Mouse (Mus musculus) adrenal gland, postnatal 36 days (tissue): Measurements from ENCODE around the gene Prrt4. TPM values are rescaled to one million over a fixed set of nuclear protein-coding genes. Genes with fewer than 3 reads are reported as not detected.
A peak's percentile ranks its signal among the peaks of the same experiment; 100 is the strongest.
"Not testable (repeated sequence)": the region's sequence is repeated elsewhere in the genome, so short reads cannot be mapped to it uniquely, and the experiment has no call there.

ENCODE experiments used
- DNase-seq, 2 experiments: peaks; one replicate each; pipeline ENCODE4 v3.0.0; 2021; ENCODE audit warnings: mixed read lengths in 1 of 2
- total RNA-seq, 2 experiments: library from RNA; stranded (reverse); gene quantifications; 2 replicates each; pipeline ENCODE4 v1.2.3; 2021

The Prrt4 gene
- total RNA-seq, 2 experiments from 2014 or later = 3.2 TPM

DNA sequence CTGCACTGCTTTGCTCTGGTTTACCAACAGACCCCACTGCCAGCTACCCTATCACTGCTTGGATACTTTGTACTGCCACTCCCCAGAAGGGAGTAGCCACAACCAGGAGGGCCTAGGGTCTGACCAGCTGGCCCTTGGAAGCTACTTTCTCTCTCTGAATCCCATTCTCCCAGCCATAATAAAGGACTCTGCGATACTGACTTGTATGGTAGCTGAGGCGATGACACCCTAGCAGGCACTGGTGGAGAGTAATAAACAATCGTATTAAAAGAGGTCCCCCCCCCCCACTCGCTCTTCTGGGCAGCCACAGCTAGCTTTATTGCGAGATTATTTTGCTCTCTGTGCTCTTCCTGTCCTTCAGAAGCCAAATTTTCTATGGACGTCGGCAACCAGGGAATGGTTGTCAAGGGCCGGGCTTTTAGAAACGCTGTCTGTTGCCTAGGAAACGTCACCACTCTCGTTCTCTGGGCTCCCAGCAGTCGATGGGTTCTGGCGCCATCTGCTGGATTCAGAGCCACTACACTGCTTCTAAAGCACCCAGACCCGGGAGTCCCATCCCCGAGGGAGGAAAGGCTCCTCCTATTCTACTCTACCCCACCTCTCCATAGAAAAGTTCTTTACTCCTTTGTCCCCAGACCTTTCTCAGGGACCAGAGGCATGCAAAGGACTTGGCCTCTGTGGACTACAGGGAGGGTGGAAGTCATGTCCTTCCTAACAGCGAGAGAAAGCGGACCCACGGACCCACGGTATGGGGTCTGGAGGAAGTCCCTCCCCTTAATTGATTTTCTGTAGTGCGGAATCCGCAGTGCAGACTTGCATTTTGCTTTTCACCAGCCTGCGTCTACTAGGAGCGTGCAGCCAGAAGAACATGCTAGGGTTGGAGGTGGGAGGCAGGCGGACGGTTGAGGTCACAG is 19.2 kb upstream of the Prrt4 start:
- DNase-seq = peak; percentile 92 to 93

DNA sequence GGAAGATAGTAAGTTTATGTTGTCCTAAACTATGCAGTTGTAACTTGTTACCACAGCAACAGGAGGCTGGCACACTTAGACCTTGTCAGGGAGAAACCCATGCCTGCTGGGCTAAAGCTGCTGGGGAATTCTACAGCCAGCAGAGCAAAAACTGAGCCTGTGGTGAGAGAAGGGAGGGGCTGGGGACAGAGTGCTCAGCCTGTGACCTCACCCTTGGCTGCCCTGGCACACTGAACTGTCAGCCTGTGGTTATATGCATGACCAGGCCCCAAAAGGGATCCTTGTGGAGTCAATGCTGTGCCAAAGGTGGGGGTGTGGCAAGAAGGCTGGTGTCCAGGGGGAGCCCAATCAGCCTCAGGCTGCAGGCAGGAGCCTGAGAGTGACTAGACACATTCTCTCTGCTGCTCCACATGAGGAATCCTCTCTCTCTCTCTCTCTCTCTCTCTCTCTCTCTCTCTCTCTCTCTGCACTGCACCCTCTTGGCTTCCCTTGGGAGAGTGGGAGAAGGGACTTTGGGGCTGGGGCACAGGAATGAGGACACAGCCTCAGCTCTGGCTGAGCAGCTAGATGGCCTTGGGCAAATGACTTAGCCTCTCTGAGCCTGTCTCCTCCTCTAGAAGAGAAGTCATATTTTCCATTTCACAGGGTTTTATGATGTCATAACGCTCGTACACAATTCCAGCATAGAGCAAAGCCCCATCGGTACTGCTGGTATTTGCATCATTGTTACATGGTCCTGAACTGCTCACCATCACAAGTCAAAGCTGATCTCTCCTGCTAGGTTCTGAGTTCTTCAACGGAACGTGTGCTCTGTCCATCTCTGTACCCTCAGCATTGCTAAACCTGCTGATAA is 16.7 kb upstream of the Prrt4 start:
- peak; percentile 72 to 79 for DNase-seq

DNA sequence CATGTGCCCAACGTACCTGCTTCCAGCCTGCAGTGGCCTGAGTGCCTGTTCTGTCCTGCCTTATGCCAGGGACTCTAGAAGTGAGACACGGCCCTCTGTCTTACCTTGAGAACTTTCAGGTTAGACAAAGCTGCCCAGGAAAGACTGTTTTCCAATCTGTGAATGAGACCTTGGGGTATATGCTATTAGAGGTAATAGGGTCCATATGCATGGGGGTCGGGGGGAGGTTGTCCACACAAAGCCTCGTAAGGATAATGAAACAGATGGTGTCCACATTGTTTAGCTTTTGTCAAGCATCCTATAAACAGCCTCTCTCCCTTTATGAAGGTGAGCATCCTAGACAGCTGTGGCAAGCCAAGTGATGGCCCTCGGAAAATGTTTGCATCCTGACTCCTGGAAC is 15.8 kb upstream of the Prrt4 start:
- DNase-seq = no peak

DNA sequence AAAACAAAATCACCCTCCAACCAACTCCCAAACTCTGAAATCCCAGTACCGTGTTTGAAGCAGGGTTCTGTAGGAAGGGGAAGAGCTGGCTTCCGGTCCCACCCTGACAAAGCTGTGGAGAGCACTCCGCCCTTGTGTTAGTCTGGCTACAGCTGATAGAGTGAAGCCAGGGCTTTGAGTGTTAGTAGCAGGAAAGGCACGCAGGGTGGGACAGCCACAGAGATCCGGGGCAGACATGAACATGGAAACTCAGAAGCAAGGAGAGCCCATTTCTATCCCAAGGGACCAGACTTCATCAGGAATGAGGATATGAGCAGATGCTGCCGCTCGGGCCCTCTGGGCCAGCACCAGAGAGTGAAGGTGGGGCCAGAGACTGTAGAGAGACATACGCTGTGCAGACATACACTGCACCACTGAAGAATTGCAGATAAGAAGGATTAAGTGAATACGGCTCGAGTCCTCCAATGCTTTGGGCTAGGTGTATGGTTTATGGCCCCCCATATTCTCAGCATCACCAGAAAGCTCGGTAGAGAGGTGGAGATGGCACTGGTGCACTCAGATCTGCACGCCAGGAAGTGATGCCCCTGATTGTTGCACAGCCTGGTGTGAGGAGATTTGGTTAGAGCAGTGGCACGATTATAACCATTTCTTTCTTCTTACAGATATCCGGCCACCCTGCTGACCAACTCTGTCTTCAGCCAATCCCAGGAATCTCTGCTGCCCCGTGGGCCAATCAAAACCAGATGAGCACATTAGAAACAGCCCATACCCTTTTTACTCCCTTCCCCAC is 14.8 kb upstream of the Prrt4 start:
- no peak for DNase-seq

DNA sequence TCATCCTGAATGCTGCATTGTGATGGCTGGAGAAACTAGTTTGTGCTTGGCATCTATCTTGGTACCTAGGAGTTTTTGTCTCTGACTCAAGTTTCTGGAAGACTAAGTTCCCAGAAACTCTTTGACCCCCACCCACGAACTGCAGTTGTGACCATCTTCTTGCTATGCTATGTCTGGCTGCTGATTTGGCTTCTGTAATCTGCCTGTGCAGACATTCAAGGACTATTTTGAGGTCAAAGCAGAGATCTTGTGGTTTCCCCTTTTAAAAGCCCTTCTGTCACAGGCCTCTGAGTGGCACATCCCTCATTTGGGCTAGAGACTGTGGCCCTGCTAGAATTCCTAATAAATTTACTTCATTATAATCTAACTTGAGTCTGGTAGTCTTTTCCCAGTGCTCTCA is 8.6 kb upstream of the Prrt4 start:
- DNase-seq = no peak

DNA sequence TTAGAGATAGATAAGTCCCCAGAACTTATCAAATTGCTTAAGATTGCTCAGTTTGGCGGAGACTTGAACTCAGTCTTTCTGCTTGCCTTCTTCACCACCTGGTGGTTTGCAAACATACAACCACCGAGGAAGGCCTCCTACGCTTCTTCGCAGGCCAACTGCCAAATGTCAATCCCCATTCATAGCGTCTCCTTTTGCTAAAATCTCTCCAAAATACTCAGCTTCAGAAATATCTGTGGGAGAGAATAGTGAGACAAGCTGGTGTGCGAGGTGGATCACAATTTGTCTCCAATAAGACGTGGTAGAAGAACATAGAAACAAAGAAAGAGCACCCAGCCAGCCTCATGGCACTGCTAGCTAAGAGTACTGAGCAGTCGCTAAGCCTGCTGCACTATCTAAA is 459 bp upstream of the Prrt4 start:
- DNase-seq = no peak

DNA sequence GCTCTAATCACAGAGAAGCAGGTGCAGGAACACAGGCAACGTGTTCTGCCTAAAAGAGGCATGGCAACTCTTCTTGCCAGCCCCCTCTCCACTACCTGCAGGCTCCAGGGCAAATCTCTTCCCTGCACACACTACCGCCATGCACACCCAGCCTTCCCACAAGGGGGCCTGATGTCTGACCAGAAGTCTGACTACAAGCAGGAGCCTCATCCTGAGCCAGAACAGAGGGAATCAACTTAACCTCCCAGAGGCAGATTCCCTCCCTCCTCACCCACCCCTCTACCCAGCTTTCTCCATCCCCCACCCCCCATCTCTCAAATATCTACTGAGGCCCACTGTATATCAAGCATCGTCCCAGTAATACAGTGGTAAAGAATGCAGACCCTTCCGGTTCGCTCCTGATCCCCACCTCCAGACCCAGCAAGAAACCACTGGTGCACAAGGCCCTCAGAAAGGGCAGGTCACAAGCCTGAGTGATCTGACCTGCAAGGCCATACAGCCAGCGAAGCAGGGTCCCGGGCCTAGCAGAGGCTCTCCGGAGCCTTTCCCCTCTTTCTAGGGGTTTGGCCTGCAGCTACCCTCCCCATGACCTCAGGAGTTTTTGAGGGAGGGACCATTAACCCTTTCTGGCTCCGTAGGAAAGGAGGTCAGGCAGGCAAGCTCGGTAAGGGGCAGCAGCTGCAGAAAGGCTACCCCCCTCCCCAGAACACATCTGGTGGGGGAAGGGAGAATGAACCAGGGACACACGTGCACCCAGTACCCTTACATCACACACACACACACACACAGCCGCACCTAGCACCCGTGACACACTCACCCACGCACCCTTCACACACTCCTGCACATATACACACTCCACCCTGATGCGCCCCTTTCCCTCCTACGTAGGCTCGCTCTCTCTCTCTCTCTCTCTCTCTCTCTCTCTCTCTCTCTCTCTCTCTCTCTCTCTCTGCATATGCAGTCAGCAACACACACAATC is 1.2 kb downstream of the Prrt4 start:
- no peak for DNase-seq

DNA sequence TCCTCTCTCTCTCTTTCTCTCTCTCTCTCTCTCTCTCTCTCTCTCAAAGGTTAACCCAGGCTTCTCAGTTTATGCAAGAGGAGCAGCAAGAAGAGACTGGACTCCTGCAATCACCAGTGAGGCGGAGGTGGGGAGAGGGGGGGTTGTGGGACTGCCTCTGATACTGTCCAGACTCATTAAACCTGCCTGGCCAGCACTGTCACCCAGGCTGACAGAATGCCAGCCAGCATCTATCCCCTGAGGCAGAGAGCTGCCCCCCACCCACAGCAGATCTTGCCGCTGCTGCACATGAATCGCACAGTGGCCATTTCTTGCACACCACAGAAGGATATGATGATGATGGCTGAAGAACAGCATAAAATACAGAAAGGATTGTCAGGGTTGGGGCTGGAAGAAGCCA is 4.3 kb downstream of the Prrt4 start:
- DNase-seq = no peak

DNA sequence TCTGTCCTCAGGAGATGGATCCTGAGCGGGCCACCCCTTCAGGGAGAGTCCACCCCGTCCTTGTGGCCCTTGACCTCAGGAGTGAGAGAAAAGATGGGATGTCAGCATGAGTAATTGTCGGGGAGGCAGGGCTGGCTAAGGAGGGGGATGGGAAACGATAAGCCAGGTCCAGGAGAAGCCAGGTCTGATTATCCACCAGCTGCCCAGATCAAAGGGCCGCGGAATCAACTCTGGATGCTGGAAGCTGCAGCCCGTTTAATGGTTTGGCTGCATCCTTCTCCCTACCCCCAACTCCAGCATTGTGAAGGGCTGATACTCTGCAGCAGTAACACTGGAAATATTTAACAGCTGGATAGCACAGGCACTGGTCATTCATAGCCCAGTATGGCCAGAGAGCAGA is 5.0 kb downstream of the Prrt4 start:
- no peak for DNase-seq

DNA sequence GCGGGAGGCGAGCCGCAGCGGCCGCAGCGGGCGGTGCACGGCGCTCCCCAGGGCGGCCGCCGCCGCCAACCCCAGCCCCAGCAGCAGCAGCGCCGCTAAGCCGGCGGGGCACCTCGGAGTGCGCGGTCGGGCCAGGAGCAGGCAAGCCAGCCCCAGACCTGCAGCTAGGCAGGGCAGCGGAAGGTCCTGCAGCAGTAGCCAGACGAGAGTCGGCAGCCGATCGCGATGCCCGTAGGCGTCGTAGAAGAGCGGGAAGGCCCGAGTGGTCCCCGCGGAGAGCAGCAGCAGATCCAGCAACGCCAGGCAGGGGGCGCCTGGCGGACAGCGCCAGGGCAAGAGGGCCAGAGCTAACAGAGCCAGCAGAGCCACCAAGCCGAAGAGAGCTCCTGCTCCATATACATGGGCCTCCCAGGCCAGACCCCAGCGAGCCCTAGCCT is 8.4 kb downstream of the Prrt4 start:
- DNase-seq = peak; percentile 84 to 87

DNA sequence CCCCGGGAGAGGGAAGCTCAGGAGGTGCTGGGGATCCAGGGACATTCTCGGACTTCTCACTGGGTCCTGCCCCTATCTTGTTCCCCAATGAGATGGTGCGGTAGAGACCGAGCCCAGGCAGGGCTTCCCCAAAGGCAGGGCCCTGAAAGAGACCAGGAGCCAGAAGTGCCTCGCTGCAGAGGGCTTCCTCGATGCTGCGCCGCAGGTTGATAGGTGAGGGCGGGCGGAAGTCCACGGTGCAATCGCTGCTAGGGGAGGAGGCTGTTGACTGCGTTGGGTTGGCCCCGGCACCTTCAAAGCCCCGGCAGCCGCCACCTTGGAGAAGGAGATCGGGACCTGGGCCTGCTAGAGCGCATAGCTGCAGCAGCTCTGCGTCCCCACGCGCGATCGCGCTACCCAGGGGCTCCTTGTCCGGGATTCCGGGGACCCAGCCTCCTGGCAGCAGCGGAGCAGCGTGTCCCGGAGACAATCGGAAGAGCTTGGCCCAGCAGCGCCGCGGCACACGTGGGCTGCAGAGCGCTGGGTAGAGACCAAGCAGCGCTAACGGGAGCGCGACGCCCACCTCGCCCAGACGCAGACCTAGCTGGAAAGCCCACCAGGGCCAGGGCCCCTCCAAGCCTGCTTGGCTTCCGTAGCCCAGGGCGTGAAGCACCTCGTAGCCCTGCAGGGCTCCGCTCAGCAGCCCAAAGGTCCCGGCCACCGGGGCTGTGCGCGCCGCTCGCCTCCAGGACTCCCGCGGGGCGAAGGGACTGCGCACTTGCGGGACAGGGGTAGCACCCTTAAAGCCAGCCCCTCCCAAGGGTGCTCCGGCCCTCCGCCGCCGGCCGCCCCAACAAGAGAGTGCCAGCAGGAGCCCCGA is 9.1 kb downstream of the Prrt4 start:
- peak; percentile 5 to 27 for DNase-seq

DNA sequence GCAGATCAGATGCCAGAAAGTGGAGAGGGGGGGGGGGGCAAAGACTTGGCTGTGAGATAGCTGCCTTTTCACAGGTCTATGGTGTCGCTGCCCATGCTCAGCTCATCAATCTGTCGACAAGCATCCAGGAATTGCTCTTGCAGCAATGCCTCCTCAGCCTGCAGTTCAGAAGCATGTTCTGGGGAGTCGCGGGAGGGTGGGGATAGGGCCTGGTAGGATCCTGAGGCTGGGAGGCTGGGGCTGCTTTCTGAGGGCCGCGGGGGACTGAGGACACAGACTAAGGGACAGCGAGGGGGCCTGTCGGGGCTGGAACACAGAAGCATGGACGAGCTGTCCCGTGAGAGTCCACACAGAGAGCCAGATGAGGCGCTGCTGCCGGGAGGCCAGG is 9.7 kb downstream of the Prrt4 start:
- no peak for DNase-seq

DNA sequence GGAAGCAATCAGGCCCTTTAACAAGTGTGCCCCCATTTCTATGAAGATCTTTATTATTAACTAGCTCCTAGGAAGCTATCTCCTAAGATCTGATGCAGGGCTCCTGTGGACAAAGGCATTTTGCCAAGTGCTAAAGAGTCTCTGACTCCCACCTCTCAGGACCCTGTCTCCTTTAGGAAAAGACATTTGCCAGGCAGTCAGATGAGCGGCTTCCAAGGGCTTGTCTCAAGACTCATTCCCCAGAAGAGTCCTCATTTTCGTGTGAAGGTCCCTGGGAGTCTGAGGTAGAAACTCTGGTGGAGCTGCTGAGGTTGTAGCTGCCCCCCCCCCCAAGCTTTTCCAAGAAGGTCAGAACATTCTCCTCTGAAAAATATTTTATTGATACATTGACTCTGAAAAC is 10.5 kb downstream of the Prrt4 start:
- DNase-seq = no peak

DNA sequence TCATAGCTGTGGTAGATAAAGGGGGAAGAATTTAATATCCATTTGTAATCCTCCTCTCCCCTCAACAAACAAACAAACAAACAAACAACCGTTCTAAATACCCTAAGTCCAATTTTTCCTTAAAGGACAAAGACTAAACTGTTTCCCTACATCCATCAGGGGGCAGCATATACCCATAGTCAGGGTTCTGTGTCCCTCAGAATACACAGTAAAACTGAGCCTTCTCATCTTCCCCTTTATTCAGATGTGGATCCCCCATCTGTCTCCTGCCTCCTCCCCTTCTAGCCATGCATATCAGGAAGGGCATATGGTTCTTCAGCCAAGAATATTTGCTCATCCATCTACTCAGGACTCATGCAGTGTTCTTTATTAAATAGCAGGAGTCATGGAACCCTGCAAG is 13.2 kb downstream of the Prrt4 start:
- DNase-seq = peak; percentile 28 to 65

DNA sequence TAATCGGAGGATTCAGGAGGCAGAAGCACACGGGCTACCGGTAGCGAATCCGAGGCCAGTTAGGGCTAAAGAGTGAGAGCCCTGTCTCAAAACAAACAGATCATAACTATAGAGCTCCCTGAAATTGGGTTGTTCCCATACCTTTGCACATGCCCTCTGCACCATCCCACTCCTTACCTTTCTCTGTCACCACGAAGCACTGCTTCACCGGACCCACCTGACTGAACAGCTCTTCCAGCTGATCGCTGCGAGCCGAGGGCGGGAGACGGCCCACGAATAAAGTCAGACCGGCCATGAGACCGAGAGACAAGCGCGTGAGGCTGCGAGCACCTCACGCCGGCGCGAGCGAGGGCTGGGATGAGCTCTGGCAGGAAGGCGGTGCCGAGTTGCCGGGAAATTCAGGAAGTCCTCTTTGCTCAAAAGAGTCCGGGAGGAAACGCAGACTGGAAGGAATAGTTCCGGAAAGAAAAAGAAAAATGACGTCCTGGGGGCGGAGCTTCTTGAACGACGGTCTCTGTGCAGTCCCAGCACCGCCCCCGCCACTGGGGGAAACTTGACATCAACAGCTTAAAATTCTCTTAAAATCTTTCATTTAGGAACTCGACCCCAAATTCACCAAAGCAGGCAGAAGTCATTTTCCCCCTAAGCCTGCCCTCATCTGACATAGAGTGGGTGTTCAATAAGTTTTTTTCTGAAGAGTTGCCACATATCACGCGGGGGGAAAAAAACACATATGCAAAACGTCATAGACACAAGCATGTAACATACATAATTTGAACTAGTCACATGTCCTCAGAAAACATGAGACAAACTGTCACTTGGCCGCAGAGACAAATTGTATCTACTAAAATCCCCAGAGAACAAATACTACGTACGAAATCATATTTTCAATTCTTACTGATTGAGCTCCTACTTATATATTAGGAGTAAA is 14.8 kb downstream of the Prrt4 start, which contains the start of gene Rbm28:
Gene Rbm28, minus strand, starts transcription at position 693 of the 931 bp plus-strand sequence.
- DNase-seq = peak; percentile 84 to 86

DNA sequence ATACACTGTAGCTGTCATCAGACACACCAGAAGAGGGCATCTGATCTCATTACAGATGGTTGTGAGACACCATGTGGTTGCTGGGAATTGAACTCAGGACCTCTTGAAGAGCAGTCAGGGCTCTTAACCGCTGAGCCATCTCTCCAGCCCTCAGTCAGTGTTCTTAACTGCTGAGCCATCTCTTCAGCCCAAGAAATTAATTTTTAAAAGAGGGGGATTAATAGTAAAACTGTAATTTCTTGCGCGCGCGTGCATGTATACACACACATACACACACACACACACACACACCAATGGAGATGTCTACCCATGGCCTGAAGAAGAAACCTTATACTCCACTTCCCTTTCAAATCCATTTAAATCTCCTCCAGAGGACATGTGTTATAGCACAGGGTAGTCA is 18.1 kb downstream of the Prrt4 start:
- DNase-seq = not testable (repeated sequence)

DNA sequence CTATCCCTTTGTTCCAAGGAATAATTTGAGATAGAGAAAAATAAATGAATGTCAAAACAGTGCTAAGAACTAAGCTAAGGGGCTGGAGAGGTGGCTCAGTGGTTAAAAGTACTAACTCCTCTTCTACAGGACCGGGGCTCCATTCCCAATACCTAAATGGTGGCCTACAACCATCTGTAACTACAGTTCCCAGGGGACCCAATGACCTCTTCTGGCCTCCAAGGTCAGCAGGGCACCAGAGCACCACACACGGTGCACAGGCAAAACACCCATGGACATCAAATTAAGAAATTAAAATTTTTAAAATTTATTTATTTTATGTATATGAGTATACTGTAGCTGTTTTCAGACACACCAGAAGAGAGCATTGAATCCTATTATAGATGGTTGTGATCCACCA is 18.6 kb downstream of the Prrt4 start:
- DNase-seq = no peak

DNA sequence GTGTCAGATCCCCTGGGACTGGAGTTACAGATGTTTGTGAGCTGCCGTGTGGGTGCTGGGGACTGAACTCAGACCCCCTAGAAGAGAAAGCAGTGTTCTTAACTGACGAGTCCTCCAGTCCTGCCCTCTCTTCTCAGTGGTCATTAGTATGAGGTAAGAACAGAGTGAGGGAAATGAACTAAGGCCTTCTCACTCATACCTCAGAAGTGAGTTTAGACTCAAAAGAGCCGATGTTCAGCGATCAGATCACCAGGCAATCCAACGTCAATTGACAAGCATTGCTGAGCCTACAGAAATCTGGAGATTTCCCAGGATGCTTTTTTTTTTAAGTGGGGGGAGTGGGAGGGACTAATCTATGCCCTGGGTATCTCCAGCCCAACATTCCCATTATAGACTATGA is 23.1 kb downstream of the Prrt4 start:
- no peak for DNase-seq

DNA sequence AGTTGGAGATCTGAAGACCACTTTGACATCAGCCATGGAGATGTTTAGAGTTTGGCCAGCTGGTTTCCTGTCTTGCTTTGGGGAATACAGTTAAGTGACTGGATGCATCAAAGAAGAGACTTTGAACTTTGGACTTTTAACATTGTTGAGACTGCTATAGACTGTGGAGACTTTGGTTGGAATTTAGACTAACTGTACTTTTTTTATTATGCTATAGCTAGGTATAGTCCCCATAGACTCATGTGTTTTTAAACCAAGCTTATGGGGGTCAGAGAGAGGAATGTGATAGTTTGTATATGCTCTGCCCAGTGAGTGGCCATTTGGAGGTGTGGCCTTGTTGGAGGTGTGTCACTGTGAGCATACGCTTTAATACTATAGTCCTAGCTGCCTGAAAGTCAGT is 29.4 kb downstream of the Prrt4 start:
- DNase-seq = no peak
